Mouse (Mus musculus) MEL (cell line): ENCODE data around the gene Ptges3. TPM values are rescaled to one million over a fixed set of nuclear protein-coding genes. Genes with fewer than 3 reads are reported as not detected.
A peak's percentile ranks its signal among the peaks of the same experiment; 100 is the strongest.

Experiments used
- DNase-seq: peaks from one replicate; pipeline ENCODE4 v3.0.0; 2011; ENCODE audit warnings: low read depth, low spot score
- H3K27ac ChIP-seq: 2 replicates; pipeline ENCODE4 v1.5.1; 2012; ENCODE audit warnings: low read depth, mild to moderate bottlenecking, control low read depth, low read length, moderate library complexity; ENCODE audit not compliant: control insufficient read depth
- H3K27me3 ChIP-seq, 2 experiments: fragments of 150-350 bp in 1 of 2; sonication (generic) in 1 of 2; 2 replicates each; pipeline ENCODE4 v1.6.1; 2012; ENCODE audit warnings: low read length in 2 of 2, mild to moderate bottlenecking in 2 of 2, improper control_type of control experiment in 1 of 2, moderate library complexity in 1 of 2; ENCODE audit not compliant: insufficient read depth in 2 of 2, control insufficient read depth in 1 of 2
- H3K36me3 ChIP-seq, 2 experiments: 2 replicates each; pipeline ENCODE4 v1.6.1; 2012 to 2014; ENCODE audit warnings: low read length in 2 of 2, improper control_type of control experiment in 1 of 2, inconsistent platforms in 1 of 2, mild to moderate bottlenecking in 1 of 2; ENCODE audit not compliant: insufficient read depth in 2 of 2, control insufficient read depth in 1 of 2
- H3K4me1 ChIP-seq, 2 experiments: fragments of 150-350 bp in 1 of 2; sonication (generic) in 1 of 2; 2 replicates each; pipeline ENCODE4 v1.6.1; 2012; ENCODE audit warnings: low read length in 2 of 2, improper control_type of control experiment in 1 of 2, mild to moderate bottlenecking in 1 of 2; ENCODE audit not compliant: insufficient read depth in 2 of 2, control insufficient read depth in 1 of 2
- H3K4me3 ChIP-seq, 2 experiments: fragments of 150-350 bp in 1 of 2; sonication (generic) in 1 of 2; 2 replicates each; pipeline ENCODE4 v1.5.1; 2012; ENCODE audit warnings: low read depth in 2 of 2, low read length in 2 of 2, mild to moderate bottlenecking in 2 of 2, moderate library complexity in 2 of 2, control low read depth in 1 of 2, improper control_type of control experiment in 1 of 2; ENCODE audit not compliant: control insufficient read depth in 1 of 2, insufficient read depth in 1 of 2
- H3K79me2 ChIP-seq: 2 replicates; pipeline ENCODE4 v1.6.1; 2012; ENCODE audit warnings: mild to moderate bottlenecking, low read length, moderate library complexity; ENCODE audit not compliant: control insufficient read depth, poor library complexity, insufficient read depth
- H3K9ac ChIP-seq: 2 replicates; pipeline ENCODE4 v1.6.1; 2012; ENCODE audit warnings: low read depth, mild to moderate bottlenecking, control low read depth, low read length, moderate library complexity; ENCODE audit not compliant: control insufficient read depth, poor library complexity, severe bottlenecking
- H3K9me3 ChIP-seq: fragments of 150-350 bp; sonication (generic); replicated peaks from 2 replicates; pipeline ENCODE4 v1.6.1; 2012; ENCODE audit warnings: mild to moderate bottlenecking, low read length, improper control_type of control experiment, moderate library complexity; ENCODE audit not compliant: insufficient read depth
- BHLHE40 ChIP-seq: IDR thresholded peaks from 2 replicates; pipeline ENCODE4 v1.6.1; 2012; ENCODE audit warnings: low read depth, mild to moderate bottlenecking, inconsistent platforms, low read length, improper control_type of control experiment, borderline replicate concordance
- CTCF ChIP-seq, 3 experiments: IDR thresholded peaks in 2 of 3; conservative IDR thresholded peaks in 1 of 3; 2 replicates each; pipeline ENCODE4 v1.5.1; 2011 to 2012; ENCODE audit warnings: low read length in 3 of 3, low read depth in 2 of 3, mild to moderate bottlenecking in 2 of 3, improper control_type of control experiment in 1 of 3, inconsistent platforms in 1 of 3, mixed read lengths in 1 of 3, moderate library complexity in 1 of 3; ENCODE audit not compliant: control insufficient read depth in 1 of 3, insufficient read depth in 1 of 3, poor library complexity in 1 of 3, severe bottlenecking in 1 of 3
- GABPA ChIP-seq: IDR thresholded peaks from 2 replicates; pipeline ENCODE4 v1.6.1; 2012; ENCODE audit warnings: low read depth, mild to moderate bottlenecking, inconsistent platforms, low read length, improper control_type of control experiment, moderate library complexity
- GATA1 ChIP-seq: IDR thresholded peaks from 2 replicates; pipeline ENCODE4 v1.6.1; 2011; ENCODE audit warnings: low read depth, low read length, improper control_type of control experiment
- HCFC1 ChIP-seq: IDR thresholded peaks from 2 replicates; pipeline ENCODE4 v1.6.1; 2012; ENCODE audit warnings: low read depth, mild to moderate bottlenecking, inconsistent platforms, low read length, improper control_type of control experiment, moderate library complexity
- JUND ChIP-seq: IDR thresholded peaks from 2 replicates; pipeline ENCODE4 v1.6.1; 2011; ENCODE audit warnings: low read depth, mild to moderate bottlenecking, improper control_type of control experiment, low read length
- MAFK ChIP-seq: IDR thresholded peaks from 2 replicates; pipeline ENCODE4 v1.6.1; 2011; ENCODE audit warnings: low read depth, mild to moderate bottlenecking, low read length, improper control_type of control experiment, borderline replicate concordance
- MAX ChIP-seq: IDR thresholded peaks from 2 replicates; pipeline ENCODE4 v1.6.1; 2011; ENCODE audit warnings: low read length, improper control_type of control experiment
- MEF2A ChIP-seq: IDR thresholded peaks from 2 replicates; pipeline ENCODE4 v1.6.1; 2014; ENCODE audit warnings: low read depth, mild to moderate bottlenecking, inconsistent platforms, low read length, improper control_type of control experiment; ENCODE audit not compliant: poor library complexity, insufficient replicate concordance, severe bottlenecking; ENCODE audit errors: extremely low read depth
- MYB ChIP-seq: IDR thresholded peaks from 2 replicates; pipeline ENCODE4 v1.6.1; 2011; ENCODE audit warnings: mild to moderate bottlenecking, low read depth, low read length, improper control_type of control experiment
- MYC ChIP-seq: IDR thresholded peaks from 2 replicates; pipeline ENCODE4 v1.6.1; 2011; ENCODE audit warnings: low read depth, mild to moderate bottlenecking, low read length, improper control_type of control experiment, moderate library complexity
- NELFE ChIP-seq: IDR thresholded peaks from 2 replicates; pipeline ENCODE4 v1.6.1; 2011; ENCODE audit warnings: low read depth, low read length, improper control_type of control experiment
- RAD21 ChIP-seq: IDR thresholded peaks from 2 replicates; pipeline ENCODE4 v1.6.1; 2011; ENCODE audit warnings: mild to moderate bottlenecking, low read depth, low read length, improper control_type of control experiment
- SIN3A ChIP-seq: IDR thresholded peaks from 2 replicates; pipeline ENCODE4 v1.6.1; 2012; ENCODE audit warnings: low read length, improper control_type of control experiment, inconsistent platforms
- SMC3 ChIP-seq: IDR thresholded peaks from 2 replicates; pipeline ENCODE4 v1.6.1; 2011; ENCODE audit warnings: low read depth, low read length, improper control_type of control experiment
- TBP ChIP-seq: IDR thresholded peaks from 2 replicates; pipeline ENCODE4 v1.8.0; 2011; ENCODE audit warnings: low read depth, low read length, improper control_type of control experiment
- TCF12 ChIP-seq: IDR thresholded peaks from 2 replicates; pipeline ENCODE4 v1.6.1; 2014; ENCODE audit warnings: low read depth, mild to moderate bottlenecking, inconsistent platforms, low read length, improper control_type of control experiment, moderate library complexity
- USF1 ChIP-seq: IDR thresholded peaks from 2 replicates; pipeline ENCODE4 v1.6.1; 2014; ENCODE audit warnings: low read depth, mild to moderate bottlenecking, inconsistent platforms, low read length, improper control_type of control experiment, moderate library complexity
- ZC3H11A ChIP-seq: IDR thresholded peaks from 2 replicates; pipeline ENCODE4 v1.6.1; 2012; ENCODE audit warnings: low read depth, mild to moderate bottlenecking, inconsistent platforms, low read length, improper control_type of control experiment
- ZKSCAN1 ChIP-seq: IDR thresholded peaks from 2 replicates; pipeline ENCODE4 v1.6.1; 2012; ENCODE audit warnings: low read depth, mild to moderate bottlenecking, inconsistent platforms, low read length, improper control_type of control experiment, moderate library complexity
- polyA plus RNA-seq, 2 experiments: library from polyadenylated mRNA; stranded (reverse) in 1 of 2; unstranded in 1 of 2; fragments of >175 nt in 1 of 2; fragments of >200 nt in 1 of 2; gene quantifications; 2 replicates each; pipeline versions ENCODE4 v1.2.1 to v1.2.4; 2012; ENCODE audit warnings: low replicate concordance in 2 of 2, low read depth in 1 of 2; ENCODE audit not compliant: insufficient read length in 2 of 2, insufficient read depth in 1 of 2, missing spikeins in 1 of 2
- total RNA-seq: library from RNA; depleted of rRNA; stranded (reverse); fragments of 300-350 nt; gene quantifications from 2 replicates; pipeline ENCODE4 v1.2.3, GENCODE M21; 2012

Gene Ptges3
- total and polyA plus RNA-seq, 3 experiments: 216 to 627 (median 233) TPM

- no peak for TF ChIP-seq USF1
- TF ChIP-seq BHLHE40: no peak
- TF ChIP-seq SMC3: no peak
- no peak for TF ChIP-seq GATA1
- no peak for TF ChIP-seq ZC3H11A
Measured at GRCm38 (mm10) chr10:128096693-128097586, 38.2 kb downstream of the Ptges3 start (continued).

- DNase-seq: peak; percentile 58
- Histone ChIP-seq H3K4me1 (peaks cover 10 to 16% of the 10 kb centered on the region in 2 experiments), H3K36me3 (peaks cover 0 to 16% of the 10 kb centered on the region in 2 experiments; a peak in 2 of 4 replicates), H3K79me2 (peaks cover 26% of the 10 kb centered on the region), H3K9ac (peak overlapping the region; percentile 91), H3K27me3 (no peaks in the 10 kb centered on the region), H3K27ac (no peak overlapping the region), H3K4me3 (peak overlapping the region; percentile 61 to 93), H3K9me3 (no peaks in the 10 kb centered on the region)
- TF ChIP-seq HCFC1: no peak
- TF ChIP-seq MAFK: no peak
- TF ChIP-seq SMC3: no peak
- TF ChIP-seq MYC: no peak
- peak; percentile 32; the same call in 1 of the 2 replicates for TF ChIP-seq SIN3A
- TF ChIP-seq TBP: no peak
- no peak for TF ChIP-seq ZKSCAN1
Measured at GRCm38 (mm10) chr10:128097587-128097971, 38.8 kb downstream of the Ptges3 start.

GRCm38 (mm10) chr10:128110103-128110761 is 51.5 kb downstream of the Ptges3 start:
- TF ChIP-seq ZKSCAN1 (no peak), GATA1 (no peak), NELFE (no peak), MEF2A (no peak), TCF12 (no peak), MAX (no peak), MAFK (no peak), GABPA (no peak), MYB (no peak), JUND (no peak), RAD21 (no peak), CTCF (IDR thresholded peaks at IDR 0.05 in 2 of 3, conservative IDR thresholded peaks at IDR 0.05 in 1 of 3; ENCODE audit: control insufficient read depth in 1 of 3, insufficient read depth in 1 of 3, low read depth in 2 of 3, low read length in 3 of 3, poor library complexity in 1 of 3, severe bottlenecking in 1 of 3) (no peak)
- no peak for DNase-seq
- Histone ChIP-seq H3K4me1 (no peaks in the 10 kb centered on the region), H3K27me3 (no peaks in the 10 kb centered on the region), H3K79me2 (no peaks in the 10 kb centered on the region; the same call in 1 of the 2 replicates), H3K36me3 (peaks cover 0 to 8% of the 10 kb centered on the region in 2 experiments; a peak in 2 of 4 replicates), H3K4me3 (no peak overlapping the region), H3K9me3 (no peaks in the 10 kb centered on the region), H3K27ac (no peak overlapping the region), H3K9ac (no peak overlapping the region)
